Mouse (Mus musculus): Measurements from ENCODE around the gene Prmt3.

GRCm38 (mm10) chr7:49768509-49768908 lies 9.6 kb upstream of the Prmt3 start:
- TF ChIP-seq CTCF (IDR thresholded peaks at IDR 0.05; ENCODE audit: insufficient read depth, low read depth, low read length) (no peak), POLR2A (IDR thresholded peaks at IDR 0.05; ENCODE audit: insufficient read depth, low read depth, low read length) (no peak)

All from olfactory bulb, adult 2 months (tissue).